Mouse (Mus musculus): ENCODE results near the gene Dnajb5.
A peak's percentile ranks its signal among the peaks of the same experiment; 100 is the strongest.
"Not testable (repeated sequence)": the region's sequence is repeated elsewhere in the genome, so short reads cannot be mapped to it uniquely, and the experiment has no call there.

Gene Dnajb5

GRCm38 (mm10) chr4:42972952-42973351 lies 23.3 kb downstream of the Dnajb5 start:
- DNase-seq (ENCODE audit: low spot score) = no peak

DNA sequence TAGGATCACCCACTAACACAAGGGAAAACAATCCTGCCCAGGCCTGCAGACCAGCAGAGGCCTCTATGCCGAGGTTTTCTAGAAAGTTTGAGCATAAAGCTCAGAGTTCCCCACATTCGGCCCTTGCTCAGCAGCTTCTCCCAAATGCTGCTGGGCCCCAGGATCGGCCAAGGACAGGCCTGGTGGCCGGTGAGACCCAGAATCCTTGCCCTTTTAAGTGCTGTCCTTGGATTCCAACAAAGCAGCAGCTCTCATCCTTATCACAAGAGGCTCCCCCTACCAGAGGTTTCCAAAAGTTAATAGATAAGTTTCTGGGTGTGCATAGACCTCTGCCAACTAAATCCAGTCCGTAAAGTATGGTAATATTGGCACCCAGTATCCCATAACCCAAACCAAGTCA lies 24.3 kb downstream of the Dnajb5 start:
- no peak for DNase-seq (ENCODE audit: low spot score)

DNA sequence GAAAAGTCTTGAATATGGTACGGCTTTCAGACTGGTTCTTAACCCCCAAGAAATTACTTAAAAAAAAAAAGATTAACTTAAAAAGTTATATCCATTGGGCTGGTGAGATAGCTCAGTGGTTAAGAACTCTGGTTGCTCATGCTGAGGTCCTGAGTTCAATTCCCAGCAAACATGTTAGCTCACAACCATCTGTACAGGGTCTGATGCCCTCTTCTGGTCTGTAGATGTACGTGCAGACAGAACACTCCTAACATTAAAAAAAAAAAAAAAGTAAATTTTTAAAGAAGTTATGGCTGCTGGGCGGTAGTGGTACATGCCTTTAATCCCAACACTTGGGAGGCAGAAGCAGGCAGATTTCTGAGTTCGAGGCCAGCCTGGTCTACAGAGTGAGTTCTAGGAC lies 28.4 kb downstream of the Dnajb5 start:
- no peak for DNase-seq (ENCODE audit: low spot score)

GRCm38 (mm10) chr4:42980467-42980866 lies 30.9 kb downstream of the Dnajb5 start:
- DNase-seq (ENCODE audit: low spot score) = not testable (repeated sequence)

DNA sequence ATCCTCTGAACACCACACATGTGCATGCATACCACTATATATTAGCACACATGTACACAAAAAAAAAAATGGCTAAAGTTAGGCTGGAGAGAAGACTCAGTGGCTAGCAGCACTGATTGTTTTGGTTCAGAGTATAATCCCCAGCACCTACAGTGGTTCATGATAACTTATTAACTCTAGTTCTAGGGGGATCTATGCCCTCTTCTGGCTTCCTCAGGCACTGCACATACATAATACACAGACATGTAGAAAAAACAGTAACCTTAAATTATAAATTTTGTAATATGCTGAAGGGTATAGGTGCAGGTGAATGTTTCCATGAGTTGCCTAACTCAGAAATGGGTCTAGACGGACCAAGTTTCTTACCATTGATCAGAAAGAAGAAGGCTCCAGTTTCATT lies 38.7 kb downstream of the Dnajb5 start:
- no peak for DNase-seq (ENCODE audit: low spot score)

DNA sequence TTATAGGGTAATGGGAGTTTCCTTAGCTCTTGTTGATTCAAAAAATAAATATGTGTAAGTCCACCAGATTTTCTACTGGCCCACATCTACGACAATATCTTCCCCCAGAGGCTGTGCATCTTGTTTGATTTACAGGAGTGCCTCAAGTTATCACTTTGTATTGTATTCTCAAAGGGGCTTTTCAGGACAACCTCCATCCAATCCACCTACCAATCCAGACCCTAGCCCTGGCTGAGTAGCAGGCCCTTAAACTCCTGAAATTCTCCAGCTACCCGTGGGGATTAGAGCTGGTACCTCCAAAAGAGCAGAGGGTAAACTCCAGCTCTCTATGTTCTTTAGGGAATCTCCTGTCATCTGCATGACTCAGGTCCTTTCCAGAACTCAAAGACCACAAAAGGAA lies 48.4 kb downstream of the Dnajb5 start:
- DNase-seq (ENCODE audit: low spot score) = no peak

DNA sequence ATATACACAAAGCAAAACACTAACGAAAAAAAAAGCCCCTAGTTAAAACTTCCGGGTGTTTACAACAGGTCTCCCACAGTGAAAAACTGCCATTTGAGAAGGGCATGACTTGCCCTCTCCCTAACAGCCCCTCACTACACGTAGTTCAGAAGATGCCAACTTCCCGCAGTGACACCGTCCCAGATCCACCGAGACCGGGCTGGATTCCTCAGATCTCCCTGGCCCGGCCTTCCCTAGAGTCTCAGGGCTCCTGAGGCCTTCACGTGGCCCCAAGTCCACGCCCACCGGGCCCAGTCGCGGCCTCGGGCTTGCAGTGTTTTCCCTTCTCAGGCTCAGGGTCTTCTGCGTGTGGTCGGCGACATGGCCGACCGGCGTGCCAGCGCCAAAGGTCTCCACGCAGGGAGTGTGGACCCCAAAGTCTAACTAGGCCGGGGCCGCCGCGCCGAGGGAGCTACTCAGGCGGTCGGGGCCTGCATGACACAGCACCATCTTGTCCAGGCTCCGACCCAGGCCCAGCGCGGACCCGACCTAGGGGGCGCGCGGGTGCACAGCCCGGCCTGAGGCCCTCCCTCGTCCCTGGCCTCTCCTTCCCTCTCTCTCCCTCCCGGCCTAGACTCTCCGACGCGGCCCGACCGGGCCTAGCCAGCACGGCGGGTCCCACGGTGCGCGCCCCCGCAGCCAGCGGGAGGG lies 50.0 kb downstream of the Dnajb5 start:
- DNase-seq (ENCODE audit: low spot score) = peak; percentile 37

GRCm38 (mm10) chr4:43000141-43000986 lies 50.8 kb downstream of the Dnajb5 start, which contains the start of gene Vcp:
TSS of gene Vcp (minus strand) at chr4:43000507.
- DNase-seq (ENCODE audit: low spot score) = peak; percentile 95

GRCm38 (mm10) chr4:43001272-43001671 lies 51.7 kb downstream of the Dnajb5 start:
- DNase-seq (ENCODE audit: low spot score) = no peak

- DNase-seq (ENCODE audit: low spot score) = no peak
These were observed 53.3 kb downstream of the Dnajb5 start for GRCm38 (mm10) chr4:43002756-43003439.

GRCm38 (mm10) chr4:43004951-43005350 lies 55.3 kb downstream of the Dnajb5 start:
- no peak for DNase-seq (ENCODE audit: low spot score)

GRCm38 (mm10) chr4:43005765-43006164 lies 56.2 kb downstream of the Dnajb5 start:
- DNase-seq (ENCODE audit: low spot score) = peak; percentile 24

All from layer of hippocampus, adult 9-10 months (tissue).